Mouse (Mus musculus) layer of hippocampus, adult 8-10 months (tissue): ENCODE measurements at regions not wholly inside any gene's neighbourhood (a gene's known extent, or its start where the extent isn't known, plus 50 kb on each side); places are given as distances from the start of the nearest gene placed in this dataset.

ENCODE experiments used
- DNase-seq, 2 experiments: peaks; one replicate each; pipeline ENCODE4 v3.0.0; 2022; ENCODE audit warnings: low spot score in 2 of 2
- microRNA-seq, 2 experiments: library from miRNA; unstranded; fragments of <30 nt; microRNA quantifications; one replicate each; pipeline ENCODE4 v1.2.0; 2022

DNA sequence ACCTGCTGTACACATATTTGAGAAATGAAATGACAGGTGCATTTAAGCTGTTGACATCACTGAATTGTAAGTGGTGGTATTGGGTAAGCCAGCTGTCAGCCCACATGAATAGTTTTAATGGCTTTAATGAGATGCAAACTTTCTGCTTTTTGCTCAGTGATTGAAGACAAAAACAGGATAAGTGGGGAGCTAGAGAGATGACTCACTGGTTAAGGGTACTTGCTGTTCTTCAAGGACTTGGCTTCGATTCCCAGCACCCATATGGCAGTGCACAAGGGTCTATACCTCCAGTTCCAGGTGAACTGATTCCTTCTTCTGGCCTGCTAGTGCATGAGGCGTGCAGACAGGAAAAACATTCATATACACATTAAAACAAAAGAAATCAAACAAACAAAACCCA, 162.7 kb upstream of the Pex5l start:
- DNase-seq: no peak

DNA sequence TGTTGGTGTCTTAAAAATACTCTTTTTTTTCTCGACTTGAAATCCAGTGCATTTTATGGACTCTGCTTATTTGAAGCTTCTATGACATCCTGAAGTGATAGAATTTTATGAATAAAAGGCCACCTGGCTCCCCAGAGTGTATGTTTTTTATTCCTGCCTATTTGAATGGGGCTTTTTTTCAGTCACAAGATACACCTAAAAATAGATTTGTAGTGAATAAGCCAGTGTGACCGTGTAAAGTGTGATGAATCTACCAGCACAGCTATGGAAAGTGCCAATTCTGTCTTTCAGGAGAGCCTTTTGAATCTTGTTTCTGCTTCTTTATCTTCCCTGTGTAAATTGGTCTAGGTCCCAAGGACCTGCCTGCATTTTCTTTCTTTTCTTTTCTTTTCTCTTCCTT, 119.8 kb upstream of the Pex5l start:
- no peak for DNase-seq

DNA sequence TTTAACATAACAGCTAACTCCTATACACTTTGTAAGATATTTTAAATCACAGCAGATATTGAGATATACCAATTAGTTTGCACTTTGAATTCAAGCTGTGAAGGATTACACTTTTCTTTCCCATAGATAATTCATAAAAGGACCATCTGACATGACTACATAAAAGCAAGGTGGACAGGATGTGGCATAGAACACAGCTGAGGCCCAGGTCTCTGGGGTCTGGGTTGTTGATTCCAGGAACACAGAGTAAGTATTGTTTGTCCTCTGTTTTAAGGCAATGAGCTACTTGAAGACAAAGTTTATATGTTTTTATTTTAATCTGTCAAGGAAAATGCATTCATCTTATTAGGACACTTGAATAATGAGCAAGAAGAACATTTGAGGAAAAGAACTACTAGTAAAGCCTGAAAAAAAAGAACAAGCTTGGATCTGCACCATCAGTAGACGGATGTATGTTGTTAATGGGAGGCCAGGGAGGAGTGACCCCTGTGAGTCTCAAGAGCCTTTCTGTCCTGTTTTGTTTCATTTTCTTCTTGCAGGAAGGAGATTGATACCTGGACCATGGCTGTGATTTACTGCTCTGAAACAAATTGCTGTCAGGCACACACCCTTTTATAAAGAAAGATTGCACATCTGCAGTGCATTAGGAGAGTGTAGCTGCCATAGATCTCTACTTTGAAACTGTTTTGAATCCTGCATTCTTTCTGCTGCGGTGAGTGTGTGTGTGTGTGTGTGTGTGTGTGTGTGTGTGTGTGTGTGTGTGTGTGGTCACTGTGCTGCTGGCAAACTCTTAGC, 76.4 kb upstream of the Pex5l start:
- no peak for DNase-seq

DNA sequence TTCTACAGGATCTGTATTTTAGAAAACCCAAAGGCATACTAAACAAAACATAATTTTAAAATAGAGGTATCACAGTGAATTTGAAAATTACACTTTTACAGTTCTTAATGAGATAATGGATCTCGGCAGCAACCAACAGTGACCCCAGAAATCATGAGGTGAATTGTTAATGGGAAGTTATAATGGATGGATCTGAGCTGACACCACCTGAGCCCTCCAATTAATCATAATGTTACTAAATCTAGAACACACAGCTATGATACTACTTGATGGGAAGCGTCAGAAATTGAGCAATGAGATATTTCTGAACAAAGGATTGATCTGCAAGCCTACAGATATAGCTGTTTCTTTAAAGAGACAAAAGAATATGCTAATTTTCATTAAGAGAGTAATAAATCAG, 75.2 kb upstream of the Pex5l start:
- no peak for DNase-seq

DNA sequence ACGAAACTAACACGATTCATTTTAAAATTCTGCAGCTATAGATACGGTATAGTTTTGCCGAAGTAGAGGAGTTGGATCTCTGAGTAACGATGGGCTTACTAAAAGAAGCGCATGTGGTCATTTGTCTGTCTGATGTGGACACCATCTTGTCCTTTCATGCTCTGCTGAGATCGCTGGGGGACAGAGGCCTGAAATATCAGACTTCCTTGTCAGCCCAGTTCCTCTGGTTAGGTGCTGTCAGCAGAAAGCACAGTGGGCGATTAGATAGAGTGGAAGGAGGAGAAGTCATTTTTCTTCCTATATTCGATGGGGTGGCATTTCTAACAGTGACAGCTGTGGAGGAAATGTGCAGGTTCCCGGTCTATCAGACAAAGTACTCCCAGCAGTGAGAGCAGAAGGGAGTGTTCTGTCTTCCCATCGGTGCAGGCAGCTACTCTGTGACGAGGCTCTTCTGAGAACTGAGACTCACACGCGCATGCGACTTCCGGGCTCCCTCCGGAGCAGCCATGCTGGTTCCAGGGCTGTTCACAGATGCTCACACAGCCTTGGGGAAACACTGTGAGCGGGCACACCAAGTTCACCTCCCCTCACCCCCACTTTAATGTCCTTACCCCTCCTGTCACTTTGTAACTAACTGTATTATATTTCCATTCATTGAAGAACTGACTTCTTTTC, 74.5 kb upstream of the Pex5l start:
- peak; percentile 12 for DNase-seq

DNA sequence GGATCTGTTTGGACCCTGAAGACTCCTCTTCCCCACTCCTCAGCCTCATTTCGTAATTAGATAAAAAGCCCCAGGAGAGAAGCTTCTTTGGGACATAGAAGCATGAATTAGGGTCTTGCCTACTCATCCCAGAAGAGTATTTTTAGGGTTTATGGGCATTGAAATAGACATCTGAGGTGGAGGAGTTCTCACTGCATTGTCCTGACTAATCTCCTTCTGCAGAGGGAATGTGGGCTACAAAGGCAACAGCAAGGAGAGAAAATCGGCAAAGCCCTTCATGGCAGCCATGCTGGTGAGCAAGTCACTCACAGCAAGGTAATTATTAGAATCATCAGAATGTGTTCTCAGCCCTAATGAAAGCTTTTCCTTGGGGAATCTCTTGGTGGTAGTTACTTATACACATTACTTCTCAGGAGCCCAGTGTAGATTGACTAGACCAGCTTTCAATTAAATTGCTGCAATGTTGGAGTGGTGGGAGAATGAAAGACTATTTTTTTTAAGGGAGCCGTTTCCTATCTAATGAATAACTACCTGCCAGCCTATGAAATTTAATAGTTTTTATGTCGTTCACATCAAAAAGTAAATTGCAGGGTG, 68.3 kb upstream of the Pex5l start:
- no peak for DNase-seq

Small RNA genes in the stretch of these regions (microRNA-seq; reads per million reads assigned to microRNA genes)
- 0 reads per million in 2 experiments for gene Gm27974
